Mouse (Mus musculus): ENCODE measurements at regions not wholly inside any gene's neighbourhood (a gene's known extent, or its start where the extent isn't known, plus 50 kb on each side); places are given as distances from the start of the nearest gene placed in this dataset.
"Not testable (repeated sequence)": the region's sequence is repeated elsewhere in the genome, so short reads cannot be mapped to it uniquely, and the experiment has no call there.

DNA sequence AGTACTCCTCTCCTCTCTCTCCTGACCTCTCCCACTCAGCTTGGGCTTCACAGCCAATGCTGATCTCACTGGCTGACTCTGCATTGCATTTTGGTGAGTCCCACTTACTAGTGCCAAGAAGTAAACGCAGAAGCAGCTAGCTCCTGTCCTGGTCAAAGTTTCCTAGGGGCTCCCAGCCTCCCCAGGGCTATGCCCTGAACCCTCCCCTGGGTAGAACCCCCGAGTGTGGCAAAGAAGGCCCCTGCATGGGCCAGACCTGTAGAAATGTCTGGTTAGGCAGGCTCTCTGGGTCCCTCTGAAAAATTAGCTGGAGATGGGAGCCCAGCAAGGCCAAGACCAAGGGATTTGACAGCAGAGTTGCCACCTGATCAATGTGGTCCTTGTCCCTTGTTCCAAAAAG is 454.3 kb downstream of the Gm10330 start:
- DNase-seq = not testable (repeated sequence)

DNA sequence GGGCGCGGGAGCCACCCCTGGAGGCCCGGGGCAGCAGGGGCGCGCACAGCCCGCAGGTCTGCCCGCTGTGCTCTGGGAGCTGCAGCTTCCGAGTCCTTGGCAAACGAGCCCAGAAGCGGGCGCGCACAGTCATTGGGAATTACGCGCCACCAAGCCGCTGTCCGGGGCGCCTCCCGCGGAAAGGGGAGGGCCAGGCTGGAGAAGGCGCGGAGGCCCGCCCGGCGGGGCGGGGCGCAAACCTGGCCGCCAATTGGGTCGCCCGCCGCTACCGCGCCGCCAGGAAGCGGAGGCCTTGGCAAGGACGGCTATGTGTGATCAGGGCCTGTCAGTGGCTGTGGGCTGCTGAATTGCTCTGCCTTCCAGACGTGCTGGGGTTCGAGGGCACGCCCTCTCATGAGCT is 464.9 kb downstream of the Gm10330 start:
- peak in 1 of 2 experiments; percentile 3 for DNase-seq

Measured in heart, adult 18-20 months (tissue).